Mouse (Mus musculus) myocyte (in vitro differentiated cells): ENCODE measurements around the gene Gpx7.

Experiments
- E2F4 ChIP-seq: IDR thresholded peaks from one replicate; pipeline ENCODE4 v1.6.1; 2011; ENCODE audit warnings: mild to moderate bottlenecking, control low read depth, moderate library complexity; ENCODE audit not compliant: insufficient read depth
- MAX ChIP-seq: IDR thresholded peaks from one replicate; pipeline ENCODE4 v1.6.1; 2011; ENCODE audit warnings: low read depth, mild to moderate bottlenecking, control low read depth
- MYOG ChIP-seq, 3 experiments: IDR thresholded peaks; one replicate each; pipeline ENCODE4 v1.6.1; 2011; ENCODE audit warnings: control low read depth in 2 of 3, low read depth in 2 of 3, mild to moderate bottlenecking in 2 of 3; ENCODE audit not compliant: insufficient read length in 2 of 3, control insufficient read depth in 1 of 3, insufficient read depth in 1 of 3
- POLR2A ChIP-seq: IDR thresholded peaks from one replicate; pipeline ENCODE4 v1.6.1; 2011; ENCODE audit warnings: low read depth, mild to moderate bottlenecking, control low read depth, moderate library complexity; ENCODE audit not compliant: insufficient read length
- POLR2AphosphoS2 ChIP-seq: IDR thresholded peaks from one replicate; pipeline ENCODE4 v1.6.1; 2011; ENCODE audit warnings: low read depth, control low read depth; ENCODE audit not compliant: insufficient read length
- REST ChIP-seq: IDR thresholded peaks from one replicate; pipeline ENCODE4 v1.6.1; 2011; ENCODE audit warnings: mild to moderate bottlenecking, control low read depth, moderate library complexity; ENCODE audit not compliant: insufficient read depth, insufficient read length
- SRF ChIP-seq: IDR thresholded peaks from one replicate; pipeline ENCODE4 v1.6.1; 2011; ENCODE audit warnings: low read depth; ENCODE audit not compliant: control insufficient read depth, insufficient read length
- TCF12 ChIP-seq: IDR thresholded peaks from one replicate; pipeline ENCODE4 v1.6.1; 2011; ENCODE audit warnings: mild to moderate bottlenecking, control low read depth; ENCODE audit not compliant: poor library complexity, insufficient read depth, severe bottlenecking
- TCF3 ChIP-seq: IDR thresholded peaks from one replicate; pipeline ENCODE4 v1.6.1; 2011; ENCODE audit warnings: low read depth, control low read depth; ENCODE audit not compliant: insufficient read length
- USF1 ChIP-seq: IDR thresholded peaks from one replicate; pipeline ENCODE4 v1.6.1; 2011; ENCODE audit warnings: low read depth, mild to moderate bottlenecking, control low read depth, moderate library complexity

- no peak for TF ChIP-seq USF1
- no peak for TF ChIP-seq POLR2A
- no peak for TF ChIP-seq E2F4
- no peak for TF ChIP-seq TCF3
- TF ChIP-seq MYOG (IDR thresholded peaks at IDR 0.05; ENCODE audit: control insufficient read depth in 1 of 3, insufficient read depth in 1 of 3, insufficient read length in 2 of 3, low read depth in 2 of 3), result no peak
- no peak for TF ChIP-seq POLR2AphosphoS2
- TF ChIP-seq MAX, result no peak
- TF ChIP-seq REST, result no peak
- no peak for TF ChIP-seq SRF
- no peak for TF ChIP-seq TCF12
Observed at GRCm38 (mm10) chr4:108427719-108428340, 21.1 kb upstream of the Gpx7 start.
